Mouse (Mus musculus) cerebellum, adult 2 months (tissue): ENCODE measurements around the gene Aass.

Experiments used
- CTCF ChIP-seq: fragments of 200-500 bp; IDR thresholded peaks from 2 replicates; pipeline ENCODE4 v1.5.1; 2011; ENCODE audit warnings: low read depth, mild to moderate bottlenecking, control low read depth, low read length, moderate library complexity, borderline replicate concordance; ENCODE audit not compliant: insufficient read depth
- POLR2A ChIP-seq: fragments of 200-500 bp; IDR thresholded peaks from 2 replicates; pipeline ENCODE4 v1.6.1; 2011; ENCODE audit warnings: low read length, control low read depth, borderline replicate concordance; ENCODE audit not compliant: insufficient read depth

DNA sequence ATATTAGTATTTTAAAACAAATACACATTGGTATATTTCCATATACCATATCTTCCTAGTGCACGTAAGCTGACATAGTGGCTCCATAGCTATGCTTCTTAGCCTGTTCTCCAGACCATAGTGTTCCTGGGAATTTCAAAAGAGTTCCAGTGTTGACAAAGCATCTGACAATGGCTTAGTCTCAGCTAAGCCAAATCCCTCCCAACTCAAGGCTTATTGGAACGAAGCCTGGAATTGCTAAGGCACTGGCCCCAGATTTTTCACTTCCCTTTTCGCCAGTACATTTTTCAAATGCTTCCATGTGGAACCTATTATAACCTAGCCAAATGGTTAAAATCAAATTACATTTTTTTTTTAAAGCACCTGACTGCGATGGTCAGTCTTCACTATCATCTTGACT is 3.6 kb downstream of the Aass start:
- TF ChIP-seq CTCF: no peak
- no peak for TF ChIP-seq POLR2A
